Mouse (Mus musculus) stomach, embryonic 15.5 days (tissue): ENCODE measurements at regions not wholly inside any gene's neighbourhood (a gene's known extent, or its start where the extent isn't known, plus 50 kb on each side); places are given as distances from the start of the nearest gene placed in this dataset.

Experiments
- ATAC-seq: fragments of 200-750 bp; cut with Nextera tagmentation; 2 replicates; pipeline ENCODE4 v1.8.0; 2017; ENCODE audit warnings: low read depth, moderate number of reproducible peaks, moderate TSS enrichment; ENCODE audit not compliant: insufficient read depth, low FRiP score
- H3K27ac ChIP-seq: fragments of 300-500 bp; sonication (generic); 2 replicates; pipeline ENCODE4 v1.5.1; 2015; ENCODE audit warnings: mild to moderate bottlenecking, inconsistent platforms
- H3K27me3 ChIP-seq: fragments of 300-500 bp; sonication (generic); replicated peaks from 2 replicates; pipeline ENCODE4 v1.6.1; 2015; ENCODE audit warnings: inconsistent platforms
- H3K36me3 ChIP-seq: fragments of 300-500 bp; sonication (generic); 2 replicates; pipeline ENCODE4 v1.6.1; 2015; ENCODE audit warnings: inconsistent platforms
- H3K4me1 ChIP-seq: fragments of 300-500 bp; sonication (generic); 2 replicates; pipeline ENCODE4 v1.6.1; 2015; ENCODE audit warnings: inconsistent platforms
- H3K4me2 ChIP-seq: fragments of 300-500 bp; sonication (generic); 2 replicates; pipeline ENCODE4 v1.6.1; 2015; ENCODE audit warnings: mild to moderate bottlenecking, inconsistent platforms
- H3K4me3 ChIP-seq: fragments of 300-500 bp; sonication (generic); replicated peaks from 2 replicates; pipeline ENCODE4 v1.5.1; 2015; ENCODE audit warnings: inconsistent platforms
- H3K9ac ChIP-seq: fragments of 300-500 bp; sonication (generic); 2 replicates; pipeline ENCODE4 v1.6.1; 2015; ENCODE audit warnings: inconsistent platforms
- H3K9me3 ChIP-seq: fragments of 300-500 bp; sonication (generic); 2 replicates; pipeline ENCODE4 v1.6.1; 2016; ENCODE audit warnings: inconsistent platforms
- WGBS: fragments of 180-500 bp; shearing (Covaris S2); methylation state at CpG from one replicate; pipeline ENCODE4 v1.1.7; 2015; 5-methylcytosine and 5-hydroxymethylcytosine counted together

DNA sequence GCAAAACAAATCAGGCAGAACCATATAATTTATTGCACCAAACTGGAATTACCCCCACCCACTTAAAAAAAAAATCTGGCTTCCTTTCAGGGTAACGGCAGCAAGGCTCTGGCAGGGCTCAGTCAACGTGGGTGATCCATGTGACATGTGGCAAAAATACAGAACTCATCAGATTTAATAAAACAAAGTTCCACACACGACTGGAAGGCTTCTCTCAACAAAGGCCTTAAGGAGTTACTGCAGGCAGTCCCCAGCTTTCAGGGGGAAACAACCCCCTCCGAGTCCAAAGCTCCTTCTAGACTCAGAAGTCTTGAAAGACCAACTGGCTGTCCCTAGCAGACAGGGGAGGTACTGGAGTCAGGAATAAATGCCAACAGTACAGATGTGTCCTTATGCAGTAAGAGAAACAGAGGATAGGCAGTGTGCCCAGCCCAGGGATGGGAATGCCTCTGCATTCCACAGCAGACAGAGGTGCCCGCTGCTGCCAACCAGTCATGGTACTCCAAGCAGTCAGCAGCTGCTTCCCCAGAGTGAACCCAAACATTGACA, 244.0 kb upstream of the Nt5e start:
- Histone ChIP-seq H3K27ac (no peak overlapping the region), H3K9me3 (no peaks in the 10 kb centered on the region), H3K4me1 (no peaks in the 10 kb centered on the region), H3K27me3 (no peaks in the 10 kb centered on the region), H3K36me3 (no peaks in the 10 kb centered on the region), H3K4me2 (no peak overlapping the region), H3K4me3 (no peak overlapping the region), H3K9ac (no peak overlapping the region)
- no peak for ATAC-seq
- 38% methylated on average over 5 of the region's 5 CpGs for WGBS

DNA sequence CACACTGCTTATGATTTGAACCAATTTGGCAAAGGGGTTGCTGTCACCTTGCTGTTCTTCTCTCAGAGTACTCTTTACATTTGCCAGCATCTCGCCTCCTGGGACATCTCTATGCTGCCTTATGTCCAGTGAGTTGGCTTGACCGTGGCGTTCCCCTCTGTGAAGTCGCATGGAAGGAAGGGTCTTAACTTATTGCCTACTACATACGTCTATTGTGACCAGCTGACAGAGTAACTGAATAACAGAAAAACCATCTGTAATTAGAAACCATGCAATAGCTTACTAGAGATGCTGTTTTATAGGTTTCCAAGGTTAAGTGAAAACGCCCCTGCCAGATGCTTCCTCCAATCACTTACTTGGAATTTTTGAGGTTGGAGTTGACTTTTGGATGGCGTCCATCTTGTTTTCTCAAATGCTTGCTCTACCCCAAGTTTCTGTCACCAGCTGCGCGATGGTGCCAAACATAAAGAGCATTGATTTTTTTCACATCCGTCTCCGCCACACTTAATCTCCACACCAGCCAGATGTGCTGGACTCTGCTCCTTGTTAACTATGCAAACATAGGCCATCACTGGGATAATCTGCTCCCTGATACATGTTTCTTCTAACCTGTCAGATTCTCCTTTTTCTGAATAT, 241.7 kb upstream of the Nt5e start:
- no peak overlapping the region for H3K27ac ChIP-seq
- H3K4me3 ChIP-seq, result no peak overlapping the region
- H3K4me1 ChIP-seq, result no peaks in the 10 kb centered on the region
- 82% methylated on average over 11 of the region's 11 CpGs for WGBS
- H3K4me2 ChIP-seq, result no peak overlapping the region
- H3K27me3 ChIP-seq, result no peaks in the 10 kb centered on the region
- no peaks in the 10 kb centered on the region for H3K36me3 ChIP-seq
- no peak for ATAC-seq
- no peak overlapping the region for H3K9ac ChIP-seq
- no peaks in the 10 kb centered on the region for H3K9me3 ChIP-seq

DNA sequence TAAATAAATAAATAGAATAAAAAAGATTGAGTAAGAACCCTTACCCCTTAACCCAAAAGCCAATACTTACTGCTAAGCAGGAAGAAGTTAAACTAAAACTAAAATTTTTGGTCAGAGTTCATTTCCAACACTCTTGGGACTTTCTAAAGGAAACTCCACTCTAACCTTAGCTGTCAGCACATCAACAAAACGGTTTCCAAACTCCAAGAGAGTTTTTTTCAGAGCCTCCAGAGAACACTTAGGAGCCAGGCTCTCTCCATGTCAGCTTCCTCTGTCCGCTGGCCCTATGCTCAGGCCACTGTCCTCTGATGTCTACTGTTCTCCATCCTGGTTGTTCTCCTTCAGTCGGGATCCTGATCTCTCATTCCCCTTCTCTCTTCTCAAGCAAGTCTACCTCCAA, 241.1 kb upstream of the Nt5e start:
- Histone ChIP-seq H3K9ac (no peak overlapping the region), H3K4me2 (no peak overlapping the region), H3K27ac (no peak overlapping the region), H3K36me3 (no peaks in the 10 kb centered on the region), H3K4me1 (no peaks in the 10 kb centered on the region), H3K9me3 (no peaks in the 10 kb centered on the region), H3K27me3 (no peaks in the 10 kb centered on the region), H3K4me3 (no peak overlapping the region)
- WGBS, result 68% methylated on average over 3 of the region's 3 CpGs
- ATAC-seq, result no peak

DNA sequence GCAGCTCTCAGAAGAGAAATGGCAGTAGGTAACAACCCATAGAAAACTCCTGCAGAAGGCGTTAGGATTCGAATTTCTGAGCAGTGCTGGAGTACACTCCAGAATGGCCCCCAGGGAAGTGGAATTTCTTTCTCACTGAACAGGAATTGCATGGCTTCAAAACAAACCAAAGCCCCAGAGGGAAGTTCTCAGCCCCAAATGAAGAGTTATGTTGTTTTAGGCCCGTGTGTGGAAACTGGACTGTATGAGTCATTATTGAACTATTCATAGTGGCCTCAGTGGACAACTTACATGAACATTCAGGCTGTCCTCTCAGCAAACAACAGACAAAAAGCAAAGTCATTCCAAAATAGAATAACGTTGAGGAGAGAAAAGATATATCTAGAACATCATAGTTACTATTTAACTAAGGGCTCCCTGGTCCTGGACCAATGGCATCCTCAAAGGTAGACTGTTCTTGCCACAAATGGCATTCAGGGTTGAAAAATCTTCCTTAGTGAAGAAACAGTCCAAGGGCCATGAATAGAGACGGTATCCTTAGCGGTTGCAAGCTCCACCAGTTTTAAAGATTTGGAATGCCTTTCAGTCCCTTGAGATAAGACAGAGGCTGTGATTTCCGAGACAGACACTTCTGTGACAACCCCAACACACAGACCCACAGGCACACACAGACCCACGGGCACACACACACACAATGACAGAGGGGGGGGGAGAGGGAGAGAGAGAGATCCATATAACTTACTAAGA, 235.0 kb upstream of the Nt5e start:
- Histone ChIP-seq H3K27ac (no peak overlapping the region), H3K36me3 (no peaks in the 10 kb centered on the region), H3K9me3 (no peaks in the 10 kb centered on the region), H3K27me3 (no peaks in the 10 kb centered on the region), H3K4me1 (no peaks in the 10 kb centered on the region), H3K4me3 (no peak overlapping the region), H3K4me2 (no peak overlapping the region), H3K9ac (no peak overlapping the region)
- no peak for ATAC-seq
- WGBS, result 62% methylated on average over 8 of the region's 8 CpGs

DNA sequence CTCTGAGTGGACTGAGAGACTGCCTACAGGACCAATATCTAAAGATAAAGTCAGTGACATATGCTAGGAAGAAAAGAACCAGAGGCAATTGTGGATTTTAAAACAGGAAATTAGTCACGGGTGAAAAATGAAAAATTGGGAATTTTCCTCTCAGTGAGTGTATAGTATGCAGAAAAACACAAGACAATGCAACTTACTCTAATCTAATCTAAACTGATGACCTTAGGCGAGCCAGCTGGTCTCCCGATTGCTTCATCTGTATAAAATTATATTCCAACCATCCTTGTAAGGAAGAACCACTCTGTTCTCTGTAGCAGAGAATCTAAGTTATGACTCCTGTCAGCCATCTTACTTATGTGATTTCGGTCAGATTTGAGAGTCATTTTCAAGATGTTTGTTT, 234.4 kb upstream of the Nt5e start:
- no peak for ATAC-seq
- no peaks in the 10 kb centered on the region for H3K4me1 ChIP-seq
- H3K9ac ChIP-seq, result no peak overlapping the region
- 61% methylated on average over 4 of the region's 4 CpGs for WGBS
- H3K9me3 ChIP-seq, result no peaks in the 10 kb centered on the region
- H3K27me3 ChIP-seq, result no peaks in the 10 kb centered on the region
- H3K4me3 ChIP-seq, result no peak overlapping the region
- no peak overlapping the region for H3K27ac ChIP-seq
- H3K4me2 ChIP-seq, result no peak overlapping the region
- H3K36me3 ChIP-seq, result no peaks in the 10 kb centered on the region

DNA sequence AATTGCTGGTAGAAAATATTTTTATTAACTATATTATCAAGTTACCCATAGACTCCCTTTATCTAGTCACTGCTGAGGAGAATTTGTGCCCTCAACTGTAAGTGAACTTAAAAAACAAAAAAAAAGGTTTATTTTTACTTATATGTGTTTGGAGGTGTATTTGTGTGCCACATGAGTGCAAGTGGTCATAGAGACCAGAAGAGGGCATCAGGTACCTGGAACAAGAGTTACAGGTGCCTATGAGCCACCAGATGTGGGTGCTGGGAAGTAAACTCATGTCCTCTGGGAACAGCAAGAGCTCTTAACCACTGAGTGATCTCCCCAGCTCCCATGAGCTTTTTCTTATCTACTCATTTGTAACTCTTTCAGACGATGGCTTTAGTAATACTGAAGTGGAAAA, 213.9 kb upstream of the Nt5e start:
- H3K27me3 ChIP-seq, result no peaks in the 10 kb centered on the region
- no peak overlapping the region for H3K4me3 ChIP-seq
- no peaks in the 10 kb centered on the region for H3K9me3 ChIP-seq
- H3K4me2 ChIP-seq, result no peak overlapping the region
- no peaks in the 10 kb centered on the region for H3K36me3 ChIP-seq
- ATAC-seq, result no peak
- no peak overlapping the region for H3K9ac ChIP-seq
- H3K4me1 ChIP-seq, result no peaks in the 10 kb centered on the region
- no peak overlapping the region for H3K27ac ChIP-seq
- 48% methylated on average over 1 of the region's 1 CpGs for WGBS

DNA sequence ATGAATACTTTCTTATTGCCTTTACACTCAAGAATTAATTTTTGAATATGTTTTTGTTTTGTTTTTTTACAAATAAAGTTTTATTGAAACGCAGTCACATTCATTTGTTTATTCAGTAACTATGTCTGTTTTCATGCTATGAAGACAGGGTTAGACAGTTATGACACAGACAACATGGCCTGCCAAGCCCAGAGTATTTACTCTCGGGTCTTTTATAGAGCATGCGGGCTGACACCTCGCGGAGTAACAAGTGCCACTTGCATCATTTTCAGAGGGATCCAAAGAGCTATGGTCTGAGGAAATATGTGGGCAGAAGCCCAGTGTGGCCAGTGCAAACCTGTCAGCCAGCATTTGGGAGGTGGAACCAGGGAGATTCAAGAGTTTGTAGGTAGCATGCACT, 206.5 kb upstream of the Nt5e start:
- Histone ChIP-seq H3K9me3 (no peaks in the 10 kb centered on the region), H3K9ac (no peak overlapping the region), H3K27me3 (no peaks in the 10 kb centered on the region), H3K4me2 (no peak overlapping the region), H3K36me3 (no peaks in the 10 kb centered on the region), H3K4me1 (no peaks in the 10 kb centered on the region), H3K27ac (no peak overlapping the region), H3K4me3 (no peak overlapping the region)
- ATAC-seq, result no peak
- WGBS, result 86% methylated on average over 5 of the region's 5 CpGs

DNA sequence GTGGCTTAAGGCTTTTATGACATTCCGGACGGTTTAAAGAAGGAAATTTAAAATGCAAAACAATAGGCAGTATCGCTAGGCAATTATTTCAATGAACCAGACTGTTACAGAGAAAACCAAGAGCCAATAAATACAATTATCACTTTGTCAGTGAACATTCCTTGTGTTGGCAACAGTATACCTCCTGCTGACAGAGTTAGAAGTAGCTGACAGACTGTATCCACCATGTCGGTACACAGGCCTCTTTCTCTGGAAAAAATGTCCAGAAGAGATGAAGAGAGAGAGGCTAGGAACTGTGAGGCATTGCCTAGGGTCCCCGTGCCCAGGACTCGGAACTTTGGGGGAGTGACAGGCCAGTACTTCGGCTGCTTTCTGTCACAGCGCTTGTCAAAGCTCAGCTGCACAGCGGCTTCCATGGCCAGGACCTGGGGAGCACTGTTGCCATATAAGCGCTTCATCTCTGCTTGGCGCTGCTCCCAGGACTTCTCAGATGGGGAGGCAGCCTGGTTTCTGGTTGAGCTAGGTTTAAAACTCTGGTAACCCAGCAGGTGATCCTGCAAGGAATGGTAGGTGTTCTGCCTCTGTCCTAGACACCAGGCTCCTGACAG, 205.9 kb upstream of the Nt5e start:
- Histone ChIP-seq H3K4me3 (no peak overlapping the region), H3K4me2 (no peak overlapping the region), H3K27ac (no peak overlapping the region), H3K9ac (no peak overlapping the region), H3K4me1 (no peaks in the 10 kb centered on the region), H3K9me3 (no peaks in the 10 kb centered on the region), H3K36me3 (no peaks in the 10 kb centered on the region), H3K27me3 (no peaks in the 10 kb centered on the region)
- WGBS, result 72% methylated on average over 11 of the region's 11 CpGs
- ATAC-seq, result no peak

DNA sequence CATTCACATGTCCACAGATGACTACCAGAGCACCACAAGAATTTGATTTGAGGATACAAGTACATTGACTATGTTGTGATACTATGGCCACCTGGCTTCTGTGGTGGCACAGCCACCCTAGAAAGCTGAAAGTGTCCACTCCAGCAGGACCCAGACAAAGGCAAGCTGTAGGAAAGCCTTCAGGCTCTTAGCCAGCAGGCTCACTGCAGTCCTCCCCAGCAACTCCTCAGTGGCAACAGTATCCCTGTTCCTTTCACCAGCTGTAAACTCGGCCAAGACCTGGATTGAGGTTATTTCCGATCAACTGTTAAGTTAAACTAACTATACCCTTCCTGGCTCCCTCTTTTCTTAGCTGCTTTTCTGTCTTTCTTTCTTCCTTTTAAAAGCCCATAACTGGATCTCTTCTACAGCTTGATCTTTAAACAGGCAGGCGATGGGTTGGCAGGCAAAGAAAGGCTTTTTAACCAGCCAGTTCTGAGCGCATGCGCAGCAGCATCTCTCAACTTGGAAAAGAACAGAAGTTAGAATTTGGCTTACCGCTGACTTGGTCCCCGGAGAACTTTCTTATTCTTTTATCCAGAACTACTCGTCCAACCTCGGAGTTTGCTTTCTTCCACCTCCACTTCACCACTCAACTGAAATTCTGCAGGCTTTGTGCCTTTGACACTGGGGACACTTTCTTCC, 202.5 kb upstream of the Nt5e start:
- Histone ChIP-seq H3K27ac (no peak overlapping the region), H3K4me3 (no peak overlapping the region), H3K36me3 (no peaks in the 10 kb centered on the region), H3K27me3 (no peaks in the 10 kb centered on the region), H3K4me2 (no peak overlapping the region), H3K9ac (no peak overlapping the region), H3K9me3 (no peaks in the 10 kb centered on the region), H3K4me1 (no peaks in the 10 kb centered on the region)
- ATAC-seq, result no peak
- 79% methylated on average over 9 of the region's 9 CpGs for WGBS

DNA sequence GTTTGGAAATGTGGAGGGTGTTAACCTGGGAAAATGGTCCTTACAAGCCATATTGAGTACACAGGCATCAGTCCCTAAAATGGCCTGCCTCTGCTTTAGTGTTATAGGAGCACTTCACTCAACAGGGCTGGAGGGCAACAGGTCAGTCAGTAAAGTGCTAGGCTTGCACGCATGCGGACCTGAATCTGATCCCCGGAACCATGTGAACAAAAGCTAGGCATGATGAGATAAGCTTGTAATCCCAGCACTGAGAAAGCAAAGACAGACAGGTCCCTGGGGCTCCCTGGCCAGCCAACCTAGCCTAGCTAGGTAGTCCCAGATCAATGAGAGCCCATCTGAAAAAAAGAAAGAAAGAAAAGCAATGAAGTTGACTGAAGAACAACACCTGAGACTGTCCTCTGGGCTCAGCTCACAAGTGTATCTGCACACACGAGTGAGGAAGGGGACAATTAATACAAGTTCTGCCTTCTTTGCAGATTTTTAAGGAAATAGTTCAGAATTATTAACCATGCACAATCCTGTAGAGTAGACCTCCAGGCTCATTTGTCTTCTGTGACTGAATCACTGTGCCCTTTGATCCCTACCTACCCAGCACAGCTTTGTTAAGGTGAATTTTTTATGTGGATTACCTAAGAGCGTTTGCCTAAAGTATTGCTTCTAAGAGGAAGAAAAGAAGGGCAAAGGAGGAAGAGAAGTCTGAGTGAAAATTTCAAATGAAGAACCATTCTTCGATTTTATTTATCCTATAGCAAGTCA, 163.8 kb upstream of the Nt5e start:
- H3K9me3 ChIP-seq, result no peaks in the 10 kb centered on the region
- no peaks in the 10 kb centered on the region for H3K4me1 ChIP-seq
- no peaks in the 10 kb centered on the region for H3K36me3 ChIP-seq
- no peaks in the 10 kb centered on the region for H3K27me3 ChIP-seq
- H3K27ac ChIP-seq, result no peak overlapping the region
- no peak overlapping the region for H3K4me3 ChIP-seq
- no peak for ATAC-seq
- 58% methylated on average over 6 of the region's 6 CpGs for WGBS
- no peak overlapping the region for H3K4me2 ChIP-seq
- no peak overlapping the region for H3K9ac ChIP-seq

DNA sequence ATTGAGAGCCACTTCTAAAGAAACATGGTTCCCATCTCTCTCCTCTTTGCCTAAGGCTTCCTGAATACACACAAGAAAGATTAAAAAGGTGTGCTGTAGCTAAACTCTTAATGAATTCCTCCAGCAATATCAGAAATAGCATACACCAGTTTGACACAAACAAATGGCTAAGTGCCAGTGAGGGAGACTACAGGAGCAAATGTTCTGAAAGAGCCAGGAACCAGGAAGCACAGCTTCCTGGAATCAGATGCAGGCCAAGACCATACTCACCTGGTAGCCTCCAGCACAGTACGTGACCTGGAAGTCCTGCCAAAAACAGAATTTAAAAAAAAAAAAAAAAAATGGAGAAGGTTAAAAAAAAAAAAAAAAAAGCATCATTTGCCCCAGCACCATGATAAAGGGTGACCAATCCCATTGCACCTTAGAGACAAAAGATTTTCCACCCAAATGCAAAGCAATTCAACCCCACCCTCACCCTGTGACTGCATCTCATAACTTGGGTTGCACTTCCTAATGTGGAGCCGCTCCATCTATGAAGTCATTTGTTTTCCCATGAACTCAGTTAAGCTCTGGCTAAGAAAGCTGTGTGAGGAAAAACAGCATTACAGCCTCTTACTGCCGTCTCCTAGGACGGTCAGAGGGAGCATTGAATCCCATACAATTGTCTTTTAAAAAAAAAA, 149.3 kb upstream of the Nt5e start:
- no peak for ATAC-seq
- WGBS, result 59% methylated on average over 4 of the region's 4 CpGs
- Histone ChIP-seq H3K4me2 (no peak overlapping the region), H3K9me3 (no peaks in the 10 kb centered on the region), H3K4me1 (no peaks in the 10 kb centered on the region), H3K27ac (no peak overlapping the region), H3K9ac (no peak overlapping the region), H3K27me3 (no peaks in the 10 kb centered on the region), H3K36me3 (no peaks in the 10 kb centered on the region), H3K4me3 (no peak overlapping the region)
